Mouse (Mus musculus) lung, adult 18-20 months (tissue): ENCODE data around the gene Gm47996.
"Not testable (repeated sequence)": the region's sequence is repeated elsewhere in the genome, so short reads cannot be mapped to it uniquely, and the experiment has no call there.

Experiments used
- DNase-seq, 2 experiments: peaks; one replicate each; pipeline ENCODE4 v3.0.0; 2022; ENCODE audit warnings: mixed read lengths in 2 of 2

The Gm47996 gene

DNA sequence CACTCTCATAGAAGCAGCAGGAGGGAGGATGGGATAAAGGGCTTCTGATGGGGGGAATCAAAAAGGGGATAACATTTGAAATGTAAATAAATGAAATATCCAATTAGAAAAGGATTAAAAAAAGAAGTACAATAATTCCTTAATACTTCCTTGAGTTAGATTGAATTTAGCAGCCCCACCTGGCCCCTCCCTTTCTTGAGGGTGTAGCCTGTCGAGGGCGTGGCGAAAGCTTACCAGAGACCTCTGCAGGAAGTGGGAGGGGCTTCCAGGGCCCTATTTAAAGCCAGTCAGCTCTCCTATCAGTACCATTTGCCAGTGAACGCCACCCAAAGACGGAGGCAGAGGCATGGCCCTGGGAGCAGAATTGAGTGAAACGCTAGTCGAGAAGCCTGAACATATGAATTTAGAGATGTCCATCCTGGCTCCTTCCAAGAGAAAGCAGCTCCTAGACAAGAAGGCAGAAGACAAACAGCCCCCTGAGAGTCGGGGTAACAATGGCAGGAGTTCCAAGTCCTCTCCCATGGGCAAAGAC is at the start of gene Gm47996:
Gene Gm47996, plus strand, starts transcription at position 308 of the 532 bp plus-strand sequence.
- not testable (repeated sequence) for DNase-seq

GRCm38 (mm10) chr1:151166031-151166430 is 43.9 kb upstream of the Gm47996 start:
- DNase-seq = no peak

GRCm38 (mm10) chr1:151167297-151168047 is 42.5 kb upstream of the Gm47996 start:
- DNase-seq = no peak

DNA sequence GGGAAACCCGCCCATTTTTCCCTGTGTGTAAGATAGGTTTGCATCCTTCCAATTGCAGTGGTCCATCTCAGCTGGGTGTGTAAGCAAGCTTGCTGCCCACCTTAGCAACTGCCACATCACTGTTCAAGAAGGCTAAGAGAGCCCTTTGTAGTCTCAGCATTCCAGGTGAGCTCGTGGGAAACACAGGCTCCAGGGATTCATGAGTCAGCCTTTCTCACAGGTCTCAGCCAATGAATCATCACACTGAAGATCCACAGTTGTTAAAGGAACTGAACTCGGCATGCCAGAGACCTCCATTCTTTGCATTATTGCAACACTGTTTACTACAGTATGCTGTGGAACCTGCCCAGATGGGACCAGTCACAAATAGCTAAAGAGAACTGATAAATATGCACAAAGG is 41.3 kb upstream of the Gm47996 start:
- DNase-seq = no peak

GRCm38 (mm10) chr1:151171572-151172461 is 38.1 kb upstream of the Gm47996 start:
- no peak for DNase-seq

DNA sequence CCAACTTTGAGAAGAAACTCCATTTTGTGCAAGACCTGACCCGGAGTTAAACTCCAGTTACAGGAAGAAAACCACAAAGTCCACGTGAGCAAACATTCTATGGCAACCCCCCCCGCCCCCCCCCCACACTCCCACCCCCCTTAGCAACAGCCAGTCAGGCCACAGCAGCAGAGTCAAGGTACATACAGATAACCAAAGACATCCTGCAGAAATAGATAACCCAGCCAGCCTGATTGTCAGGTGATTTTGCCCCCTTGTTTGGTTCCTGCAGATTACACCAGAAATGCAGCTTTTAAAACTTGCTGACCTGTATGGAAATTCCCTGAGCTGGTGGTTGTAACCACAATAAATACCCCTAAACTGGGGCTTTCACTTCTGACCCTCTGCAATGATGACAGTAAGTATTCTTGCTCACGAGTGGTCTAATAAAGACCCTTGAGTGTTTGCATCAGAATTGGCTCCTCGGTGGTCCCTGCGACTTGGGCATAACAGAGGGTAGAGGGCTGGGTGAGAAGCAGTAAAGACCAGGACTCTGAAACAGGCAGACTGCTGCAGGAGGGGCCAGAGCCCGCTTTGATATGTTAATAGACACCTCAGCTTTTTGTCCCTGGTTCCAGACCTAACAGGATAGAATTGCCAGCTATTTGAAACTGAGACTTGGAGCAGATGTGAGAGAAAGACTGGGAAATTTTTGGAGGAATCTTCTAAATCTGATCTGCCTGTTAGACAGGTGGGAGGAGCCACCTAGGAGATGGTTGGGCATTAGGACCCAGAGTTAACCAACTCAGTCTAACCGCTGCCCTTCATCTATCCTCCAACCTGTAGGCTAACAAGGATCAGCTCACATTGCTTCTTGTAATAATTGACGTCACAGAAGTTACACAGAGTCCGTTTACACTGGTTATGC is 32.6 kb upstream of the Gm47996 start:
- DNase-seq = peak; percentile 25 to 51

DNA sequence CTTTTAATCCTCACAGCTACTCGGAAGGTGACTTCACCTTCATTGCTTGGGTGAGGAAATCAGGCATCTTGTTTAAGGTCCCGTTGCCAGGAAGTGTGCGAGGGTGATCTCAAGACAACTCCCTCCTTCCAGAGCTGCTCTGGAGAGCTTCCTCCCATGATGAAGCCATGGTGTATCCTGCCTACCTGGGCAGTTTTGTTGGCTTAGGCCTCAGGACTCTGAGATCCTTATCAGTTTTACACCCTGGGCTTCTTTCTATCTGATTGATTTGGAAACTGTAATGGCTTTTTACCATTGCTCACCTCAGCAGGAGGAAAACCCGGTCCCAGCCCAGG is 32.0 kb upstream of the Gm47996 start:
- no peak for DNase-seq

DNA sequence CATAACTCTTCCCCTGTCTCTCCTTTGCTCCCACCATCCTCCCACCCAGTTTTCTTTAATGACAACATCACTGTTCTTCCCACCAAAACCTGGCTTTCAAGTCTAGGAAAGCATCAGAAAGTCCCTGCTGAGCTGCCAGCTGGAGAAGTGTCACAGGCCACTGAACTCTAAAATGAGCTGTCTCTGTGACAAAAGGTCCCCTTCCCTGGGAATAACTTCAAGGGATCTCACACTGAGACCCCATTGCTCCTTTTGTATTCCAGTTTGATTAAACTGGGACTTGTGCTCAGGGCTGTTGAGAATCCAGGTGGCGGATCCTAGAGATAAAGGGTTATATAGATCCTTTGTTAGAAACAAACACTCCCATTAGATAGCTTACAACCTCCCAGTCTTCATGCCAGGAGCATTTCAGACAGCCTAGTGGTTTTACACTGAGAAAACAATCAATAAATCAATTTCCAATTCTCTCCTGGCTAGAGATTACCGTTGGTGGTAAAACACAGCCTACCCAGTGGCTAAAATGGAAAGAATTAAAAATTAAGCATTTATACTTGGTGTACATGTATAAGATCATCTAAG is 31.3 kb upstream of the Gm47996 start:
- no peak for DNase-seq

- DNase-seq = no peak
Measured at GRCm38 (mm10) chr1:151180167-151180566, 29.8 kb upstream of the Gm47996 start.

DNA sequence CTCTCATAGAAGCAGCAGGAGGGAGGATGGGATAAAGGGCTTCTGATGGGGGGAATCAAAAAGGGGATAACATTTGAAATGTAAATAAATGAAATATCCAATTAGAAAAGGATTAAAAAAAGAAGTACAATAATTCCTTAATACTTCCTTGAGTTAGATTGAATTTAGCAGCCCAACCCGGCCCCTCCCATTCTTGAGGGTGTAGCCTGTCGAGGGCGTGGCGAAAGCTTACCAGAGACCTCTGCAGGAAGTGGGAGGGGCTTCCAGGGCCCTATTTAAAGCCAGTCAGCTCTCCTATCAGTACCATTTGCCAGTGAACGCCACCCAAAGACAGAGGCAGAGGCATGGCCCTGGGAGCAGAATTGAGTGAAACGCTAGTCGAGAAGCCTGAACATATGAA is 27.7 kb upstream of the Gm47996 start, which contains the start of gene Gm47985:
Gene Gm47985, plus strand, starts transcription at position 272 of the 400 bp plus-strand sequence.
- not testable (repeated sequence) for DNase-seq

GRCm38 (mm10) chr1:151186186-151186585 is 23.7 kb upstream of the Gm47996 start:
- not testable (repeated sequence) for DNase-seq

- DNase-seq = not testable (repeated sequence)
Measured at GRCm38 (mm10) chr1:151186879-151187424, 23.0 kb upstream of the Gm47996 start.

- no peak for DNase-seq
Measured at GRCm38 (mm10) chr1:151188469-151188868, 21.5 kb upstream of the Gm47996 start.

- not testable (repeated sequence) for DNase-seq
Measured at GRCm38 (mm10) chr1:151192075-151192474, 17.9 kb upstream of the Gm47996 start, which contains the start of gene Gm8947. Gene Gm8947 (plus strand): TSS chr1:151192376.

DNA sequence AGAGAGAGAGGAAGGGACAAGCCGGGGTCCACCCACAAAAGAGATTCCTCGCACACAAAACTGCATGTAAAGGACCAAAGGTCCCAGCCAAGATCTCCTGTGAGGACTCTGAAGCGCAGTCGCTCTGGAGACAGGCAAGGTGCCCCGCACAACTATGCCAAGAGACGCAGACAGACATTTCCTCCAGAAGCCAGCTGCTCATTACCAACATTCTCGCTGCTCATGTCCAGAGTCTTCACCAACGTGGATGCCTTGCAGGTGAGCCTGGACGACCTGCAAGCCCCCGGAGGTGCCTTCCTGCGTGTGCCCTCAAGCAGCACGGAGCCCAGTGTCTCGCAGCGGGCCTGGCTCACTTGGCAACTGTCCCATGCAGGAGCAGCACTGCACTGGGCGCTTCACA is 17.2 kb upstream of the Gm47996 start:
- not testable (repeated sequence) for DNase-seq

DNA sequence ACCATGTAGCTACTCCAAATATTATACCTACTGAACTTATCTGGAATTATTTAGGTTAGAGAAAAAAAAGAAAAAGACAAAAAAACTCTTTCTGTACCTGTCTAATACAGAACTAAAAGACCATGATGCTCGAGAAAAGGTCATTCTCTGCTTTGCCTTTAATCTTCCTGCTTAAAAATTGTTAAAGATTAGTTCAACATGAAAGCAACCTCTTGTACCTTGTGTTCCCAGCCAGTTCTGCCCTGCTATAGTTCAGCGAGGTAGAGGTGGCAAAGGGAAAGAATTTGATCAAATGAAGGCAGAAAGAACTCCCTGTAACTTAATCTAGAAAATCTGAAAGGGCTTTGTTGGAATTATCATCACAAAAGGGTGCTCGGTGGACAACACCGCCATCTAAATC is 13.9 kb upstream of the Gm47996 start:
- not testable (repeated sequence) for DNase-seq

DNA sequence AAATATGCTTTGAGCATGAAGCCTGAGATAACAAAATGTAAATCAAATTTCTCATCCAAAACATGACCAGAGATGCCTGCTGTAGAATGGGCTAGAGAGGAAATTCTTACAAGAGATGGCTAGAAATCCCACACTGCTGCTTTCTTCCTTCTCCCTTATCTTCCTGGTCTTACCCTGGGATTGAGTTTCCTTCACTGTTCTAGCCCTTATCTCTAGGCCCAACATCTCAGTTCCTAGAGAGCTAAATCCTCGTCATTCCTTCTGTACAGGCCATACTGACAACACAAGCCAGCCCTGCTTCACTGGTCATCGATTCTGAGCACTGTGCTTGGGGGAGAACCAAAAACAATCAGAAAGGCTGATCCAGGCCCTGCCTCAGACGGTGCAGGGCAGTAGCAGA is 13.2 kb upstream of the Gm47996 start:
- not testable (repeated sequence) for DNase-seq

DNA sequence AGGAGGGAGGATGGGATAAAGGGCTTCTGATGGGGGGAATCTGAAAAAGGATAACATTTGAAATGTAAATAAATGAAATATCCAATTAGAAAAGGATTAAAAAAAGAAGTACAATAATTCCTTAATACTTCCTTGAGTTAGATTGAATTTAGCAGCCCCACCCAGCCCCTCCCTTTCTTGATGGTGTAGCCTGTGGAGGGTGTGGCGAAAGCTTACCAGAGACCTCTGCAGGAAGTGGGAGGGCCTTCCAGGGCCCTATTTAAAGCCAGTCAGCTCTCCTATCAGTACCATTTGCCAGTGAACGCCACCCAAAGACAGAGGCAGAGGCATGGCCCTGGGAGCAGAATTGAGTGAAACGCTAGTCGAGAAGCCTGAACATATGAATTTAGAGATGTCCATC is 11.8 kb upstream of the Gm47996 start, which contains the start of gene Gm47995:
Gene Gm47995, plus strand, starts transcription at position 329 of the 400 bp plus-strand sequence.
- DNase-seq = not testable (repeated sequence)

DNA sequence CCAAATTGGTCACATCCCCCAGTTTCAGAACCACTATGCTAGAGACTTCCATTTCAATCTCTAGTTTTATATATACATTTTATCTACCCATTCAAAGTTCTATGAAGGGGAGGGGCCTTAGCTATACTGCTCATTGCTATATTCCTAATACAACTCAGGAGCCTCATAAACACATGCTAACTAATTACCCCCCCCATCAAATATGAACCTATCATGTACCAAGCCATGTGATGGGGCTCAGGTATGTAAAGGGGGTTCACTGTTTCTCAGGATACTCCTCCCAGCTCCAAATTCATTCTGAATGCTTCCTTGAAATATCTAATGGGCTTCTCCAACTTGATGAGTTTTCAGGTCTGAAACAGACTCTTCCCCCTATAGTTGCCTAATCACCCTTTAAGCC is 9.3 kb upstream of the Gm47996 start:
- not testable (repeated sequence) for DNase-seq

GRCm38 (mm10) chr1:151202771-151203170 is 7.2 kb upstream of the Gm47996 start:
- DNase-seq = not testable (repeated sequence)

DNA sequence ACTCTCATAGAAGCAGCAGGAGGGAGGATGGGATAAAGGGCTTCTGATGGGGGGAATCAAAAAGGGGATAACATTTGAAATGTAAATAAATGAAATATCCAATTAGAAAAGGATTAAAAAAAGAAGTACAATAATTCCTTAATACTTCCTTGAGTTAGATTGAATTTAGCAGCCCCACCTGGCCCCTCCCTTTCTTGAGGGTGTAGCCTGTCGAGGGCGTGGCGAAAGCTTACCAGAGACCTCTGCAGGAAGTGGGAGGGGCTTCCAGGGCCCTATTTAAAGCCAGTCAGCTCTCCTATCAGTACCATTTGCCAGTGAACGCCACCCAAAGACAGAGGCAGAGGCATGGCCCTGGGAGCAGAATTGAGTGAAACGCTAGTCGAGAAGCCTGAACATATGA is 6.1 kb upstream of the Gm47996 start, which contains the start of gene 3110040M04Rik:
Gene 3110040M04Rik, plus strand, starts transcription at position 304 of the 400 bp plus-strand sequence.
- not testable (repeated sequence) for DNase-seq
